Comparison of ENCODE assay signal across 25 mouse cellular contexts in genomic region chrX:7168799-7169198, GRCm38 (mm10).
A peak's percentile ranks its signal among the peaks of the same experiment; 100 is the strongest.
DNase-seq lines count a peak whose midpoint lies in the region; ATAC-seq lines count a peak whose summit lies in the region.
"Had no signal": no experiment of that assay in that cellular context is flagged by ENCODE, and none has a peak within 500 bp of the region (broad histone marks: within the 10 kb centered on the region; RNA-seq: fewer than 3 reads in every experiment).

No protein-coding gene starts in this region.

- no peaks in the 10 kb centered on the region for H3K9me3 ChIP-seq in heart, embryonic 13.5 days
- H3K9me3 ChIP-seq: embryonic facial prominence, embryonic 13.5 days; heart, embryonic 15.5 days; kidney, embryonic 15.5 days; liver, embryonic 15.5 days; midbrain, embryonic 10.5 days; stomach, embryonic 15.5 days had no signal

- H3K27me3 ChIP-seq in heart, embryonic 13.5 days (replicated peaks), result no peaks in the 10 kb centered on the region
- H3K27me3 ChIP-seq: embryonic facial prominence, embryonic 13.5 days; heart, embryonic 15.5 days; kidney, embryonic 15.5 days; liver, embryonic 15.5 days; stomach, embryonic 15.5 days had no signal

- H3K27ac ChIP-seq in heart, embryonic 13.5 days (replicated peaks), result peak overlapping the region; percentile 48; the same call in 1 of the 2 replicates
- peak overlapping the region; percentile 21 for H3K27ac ChIP-seq in macrophage
- H3K27ac ChIP-seq: embryonic facial prominence, embryonic 13.5 days; gastrocnemius, adult 2 months; hindbrain, postnatal 0 days; kidney, embryonic 15.5 days; liver, embryonic 15.5 days; midbrain, embryonic 10.5 days; stomach, embryonic 15.5 days had no signal

- no peak overlapping the region for H3K9ac ChIP-seq in heart, embryonic 13.5 days
- H3K9ac ChIP-seq: embryonic facial prominence, embryonic 13.5 days; heart, embryonic 15.5 days; kidney, embryonic 15.5 days; liver, embryonic 15.5 days; stomach, embryonic 15.5 days had no signal

- no peaks in the 10 kb centered on the region for H3K79me2 ChIP-seq in macrophage (ENCODE audit: inconsistent target)

- 45% methylated on average over 5 of the region's 5 CpGs for WGBS in heart, embryonic 13.5 days
- WGBS in macrophage (ENCODE audit: missing documents), result 43% methylated on average over 5 of the region's 5 CpGs

- no peak for ATAC-seq in heart, embryonic 13.5 days (ENCODE audit: extremely low read depth, insufficient number of reproducible peaks, low FRiP score, low TSS enrichment)
- ATAC-seq: forebrain, embryonic 16.5 days; hindbrain, postnatal 0 days; intestine, postnatal 0 days had no signal

- no peak overlapping the region for H3K4me3 ChIP-seq in heart, embryonic 13.5 days
- no peak overlapping the region for H3K4me3 ChIP-seq in macrophage (ENCODE audit: inconsistent target)
- H3K4me3 ChIP-seq: embryonic facial prominence, embryonic 13.5 days; gastrocnemius, adult 2 months; heart, embryonic 15.5 days; kidney, embryonic 15.5 days; liver, embryonic 15.5 days; midbrain, embryonic 10.5 days; stomach, embryonic 15.5 days had no signal

- DNase-seq in heart, adult 8-10 months (ENCODE audit: low spot score), result no peak
- DNase-seq in 416B (ENCODE audit: low read depth), result peak; percentile 8
- DNase-seq in T-cell, adult 2 months (ENCODE audit: low spot score), result peak; percentile 1
- no peak for DNase-seq in ovary, postnatal 36 days (ENCODE audit: low spot score)
- DNase-seq in retina, postnatal 1 day, result no peak
- no peak for DNase-seq in urinary bladder, postnatal 14 days (ENCODE audit: low spot score)
- DNase-seq: adrenal gland, adult 8-10 months; cerebellum, adult 11 months; cerebellum, postnatal 10 days; gastrocnemius, adult 2 months; heart, adult 11 months; heart, postnatal 4 days; right cerebral cortex, adult 18-20 months; thymus, adult 2 months had no signal

- peak overlapping the region; percentile 30; the same call in 1 of the 2 replicates for H3K4me2 ChIP-seq in heart, embryonic 13.5 days
- H3K4me2 ChIP-seq: embryonic facial prominence, embryonic 13.5 days; heart, embryonic 15.5 days; kidney, embryonic 15.5 days; liver, embryonic 15.5 days; stomach, embryonic 15.5 days had no signal

- H3K4me1 ChIP-seq in heart, embryonic 13.5 days, result peaks cover 20% of the 10 kb centered on the region
- H3K4me1 ChIP-seq: embryonic facial prominence, embryonic 13.5 days; heart, embryonic 15.5 days; kidney, embryonic 15.5 days; liver, embryonic 15.5 days; midbrain, embryonic 10.5 days; stomach, embryonic 15.5 days had no signal

- peaks cover 33% of the 10 kb centered on the region for H3K36me3 ChIP-seq in heart, embryonic 13.5 days
- H3K36me3 ChIP-seq in macrophage (ENCODE audit: inconsistent target), result no peaks in the 10 kb centered on the region
- H3K36me3 ChIP-seq: liver, embryonic 15.5 days; stomach, embryonic 15.5 days had no signal

Comparison
In these comparisons a context has a peak if more than half of its experiments do, and no peak if none do; other contexts are left out.
1. DNase-seq: peak in 416B (single experiment) and T-cell, adult 2 months (single experiment); none in heart, adult 8-10 months (single experiment), ovary, postnatal 36 days (single experiment), retina, postnatal 1 day (single experiment) and urinary bladder, postnatal 14 days (single experiment).